Mouse (Mus musculus): Measurements from ENCODE around the gene Afap1. TPM values are rescaled to one million over a fixed set of nuclear protein-coding genes. Genes with fewer than 3 reads are reported as not detected.

Gene Afap1
- polyA plus RNA-seq (2012; ENCODE audit: insufficient read depth, insufficient read length, low replicate concordance, missing spikeins), result 69.1 TPM in 1 of 2 replicates, not detected in the other

- Histone ChIP-seq H3K4me3 (ENCODE audit: insufficient read depth, low read depth, low read length) (peak within 1 kb of the TSS; percentile 96), H3K4me1 (ENCODE audit: control insufficient read depth, insufficient read depth, low read length) (peaks cover 12% of the 10 kb centered on the region), H3K27ac (ENCODE audit: insufficient read depth, low read depth, low read length) (peak within 1 kb of the TSS; percentile 16; the same call in 1 of the 2 replicates)
- TF ChIP-seq POLR2A (IDR thresholded peaks at IDR 0.05; ENCODE audit: insufficient read depth, low read depth, low read length) (peak; percentile 75), CTCF (IDR thresholded peaks at IDR 0.05; ENCODE audit: insufficient read depth, low read depth, low read length) (no peak)
- WGBS, result under 1% methylated on average over 49 of the region's 49 CpGs
Measured at GRCm38 (mm10) chr5:35893093-35893804, at the start of gene Afap1. Afap1 (plus strand) TSS chr5:35893319.

- TF ChIP-seq CTCF (IDR thresholded peaks at IDR 0.05; ENCODE audit: insufficient read depth, low read depth, low read length), result no peak
- TF ChIP-seq POLR2A (IDR thresholded peaks at IDR 0.05; ENCODE audit: insufficient read depth, low read depth, low read length), result no peak
- 63% methylated on average over 5 of the region's 5 CpGs for WGBS
Measured at GRCm38 (mm10) chr5:35851485-35851884, 41.6 kb upstream of the Afap1 start.

GRCm38 (mm10) chr5:35853463-35853862 is 39.7 kb upstream of the Afap1 start:
- 69% methylated on average over 4 of the region's 4 CpGs for WGBS

More at GRCm38 (mm10) chr5:35851485-35851884, 41.6 kb upstream of the Afap1 start:
- peaks cover 11% of the 10 kb centered on the region; the same call in 1 of the 2 replicates for H3K4me1 ChIP-seq (ENCODE audit: control insufficient read depth, insufficient read depth, low read length)
- H3K4me3 ChIP-seq (ENCODE audit: insufficient read depth, low read depth, low read length), result no peak overlapping the region
- H3K27ac ChIP-seq (ENCODE audit: insufficient read depth, low read depth, low read length), result no peak overlapping the region

GRCm38 (mm10) chr5:35856245-35856644 is 36.9 kb upstream of the Afap1 start:
- H3K27ac ChIP-seq (ENCODE audit: insufficient read depth, low read depth, low read length), result no peak overlapping the region
- WGBS, result 34% methylated on average over 3 of the region's 3 CpGs
- TF ChIP-seq POLR2A (IDR thresholded peaks at IDR 0.05; ENCODE audit: insufficient read depth, low read depth, low read length) (no peak), CTCF (IDR thresholded peaks at IDR 0.05; ENCODE audit: insufficient read depth, low read depth, low read length) (no peak)
- H3K4me3 ChIP-seq (ENCODE audit: insufficient read depth, low read depth, low read length), result no peak overlapping the region
- H3K4me1 ChIP-seq (ENCODE audit: control insufficient read depth, insufficient read depth, low read length), result peaks cover 6% of the 10 kb centered on the region; the same call in 1 of the 2 replicates

More at GRCm38 (mm10) chr5:35853463-35853862, 39.7 kb upstream of the Afap1 start:
- TF ChIP-seq POLR2A (IDR thresholded peaks at IDR 0.05; ENCODE audit: insufficient read depth, low read depth, low read length) (no peak), CTCF (IDR thresholded peaks at IDR 0.05; ENCODE audit: insufficient read depth, low read depth, low read length) (no peak)
- no peak overlapping the region for H3K27ac ChIP-seq (ENCODE audit: insufficient read depth, low read depth, low read length)
- peaks cover 11% of the 10 kb centered on the region; the same call in 1 of the 2 replicates for H3K4me1 ChIP-seq (ENCODE audit: control insufficient read depth, insufficient read depth, low read length)
- no peak overlapping the region for H3K4me3 ChIP-seq (ENCODE audit: insufficient read depth, low read depth, low read length)

GRCm38 (mm10) chr5:35858069-35858468 is 35.0 kb upstream of the Afap1 start:
- Histone ChIP-seq H3K27ac (ENCODE audit: insufficient read depth, low read depth, low read length) (no peak overlapping the region), H3K4me1 (ENCODE audit: control insufficient read depth, insufficient read depth, low read length) (peaks cover 6% of the 10 kb centered on the region; the same call in 1 of the 2 replicates), H3K4me3 (ENCODE audit: insufficient read depth, low read depth, low read length) (no peak overlapping the region)
- TF ChIP-seq POLR2A (IDR thresholded peaks at IDR 0.05; ENCODE audit: insufficient read depth, low read depth, low read length) (no peak), CTCF (IDR thresholded peaks at IDR 0.05; ENCODE audit: insufficient read depth, low read depth, low read length) (peak; percentile 54; the same call in 1 of the 2 replicates)
- 31% methylated on average over 6 of the region's 6 CpGs for WGBS

GRCm38 (mm10) chr5:35861456-35861855 is 31.7 kb upstream of the Afap1 start:
- H3K4me3 ChIP-seq (ENCODE audit: insufficient read depth, low read depth, low read length), result no peak overlapping the region
- TF ChIP-seq CTCF (IDR thresholded peaks at IDR 0.05; ENCODE audit: insufficient read depth, low read depth, low read length), result no peak
- no peak for TF ChIP-seq POLR2A (IDR thresholded peaks at IDR 0.05; ENCODE audit: insufficient read depth, low read depth, low read length)
- H3K4me1 ChIP-seq (ENCODE audit: control insufficient read depth, insufficient read depth, low read length), result no peaks in the 10 kb centered on the region
- no peak overlapping the region for H3K27ac ChIP-seq (ENCODE audit: insufficient read depth, low read depth, low read length)
- WGBS, result 88% methylated on average over 2 of the region's 2 CpGs

GRCm38 (mm10) chr5:35869973-35870372 is 23.1 kb upstream of the Afap1 start:
- TF ChIP-seq CTCF (IDR thresholded peaks at IDR 0.05; ENCODE audit: insufficient read depth, low read depth, low read length) (no peak), POLR2A (IDR thresholded peaks at IDR 0.05; ENCODE audit: insufficient read depth, low read depth, low read length) (no peak)
- no peak overlapping the region for H3K4me3 ChIP-seq (ENCODE audit: insufficient read depth, low read depth, low read length)
- H3K27ac ChIP-seq (ENCODE audit: insufficient read depth, low read depth, low read length), result no peak overlapping the region
- H3K4me1 ChIP-seq (ENCODE audit: control insufficient read depth, insufficient read depth, low read length), result no peaks in the 10 kb centered on the region
- 54% methylated on average over 4 of the region's 4 CpGs for WGBS

- 70% methylated on average over 8 of the region's 8 CpGs for WGBS
- TF ChIP-seq POLR2A (IDR thresholded peaks at IDR 0.05; ENCODE audit: insufficient read depth, low read depth, low read length) (no peak), CTCF (IDR thresholded peaks at IDR 0.05; ENCODE audit: insufficient read depth, low read depth, low read length) (peak; percentile 63; the same call in 1 of the 2 replicates)
- no peak overlapping the region for H3K4me3 ChIP-seq (ENCODE audit: insufficient read depth, low read depth, low read length)
- H3K4me1 ChIP-seq (ENCODE audit: control insufficient read depth, insufficient read depth, low read length), result no peaks in the 10 kb centered on the region
- no peak overlapping the region for H3K27ac ChIP-seq (ENCODE audit: insufficient read depth, low read depth, low read length)
Measured at GRCm38 (mm10) chr5:35870408-35871012, 22.6 kb upstream of the Afap1 start.

- 47% methylated on average over 4 of the region's 4 CpGs for WGBS
- TF ChIP-seq CTCF (IDR thresholded peaks at IDR 0.05; ENCODE audit: insufficient read depth, low read depth, low read length), result no peak
- TF ChIP-seq POLR2A (IDR thresholded peaks at IDR 0.05; ENCODE audit: insufficient read depth, low read depth, low read length), result no peak
- no peaks in the 10 kb centered on the region for H3K4me1 ChIP-seq (ENCODE audit: control insufficient read depth, insufficient read depth, low read length)
- no peak overlapping the region for H3K4me3 ChIP-seq (ENCODE audit: insufficient read depth, low read depth, low read length)
- no peak overlapping the region for H3K27ac ChIP-seq (ENCODE audit: insufficient read depth, low read depth, low read length)
Measured at GRCm38 (mm10) chr5:35873382-35873781, 19.7 kb upstream of the Afap1 start.

Measured in olfactory bulb, adult 2 months (tissue).